Mouse (Mus musculus): ENCODE results near the gene Pcnt.

GRCm38 (mm10) chr10:76440281-76440680 lies 2.3 kb downstream of the Pcnt start, which contains the start of gene AC141477.1:
- no peak for TF ChIP-seq TAL1 (IDR thresholded peaks at IDR 0.05; ENCODE audit: low read length)
- no peak for TF ChIP-seq GATA1 (IDR thresholded peaks at IDR 0.05; ENCODE audit: low read length)

Data from erythroblast, embryonic 14.5 days (primary cell).